Mouse (Mus musculus) liver, adult 2 months (tissue): ENCODE results near the gene Golga4. TPM values are rescaled to one million over a fixed set of nuclear protein-coding genes. Genes with fewer than 3 reads are reported as not detected.
A peak's percentile ranks its signal among the peaks of the same experiment; 100 is the strongest.

Experiments used
- DNase-seq: peaks from one replicate; pipeline ENCODE4 v3.0.0-alpha.2; 2011; ENCODE audit warnings: low read depth, low spot score; ENCODE audit errors: extremely low read depth
- H3K27ac ChIP-seq: fragments of 200-500 bp; replicated peaks from 2 replicates; pipeline ENCODE4 v1.5.1; 2012; ENCODE audit warnings: low read depth, mild to moderate bottlenecking, control low read depth, inconsistent platforms, low read length; ENCODE audit not compliant: insufficient read depth
- H3K27me3 ChIP-seq: fragments of 200-500 bp; 2 replicates; pipeline ENCODE4 v1.6.1; 2012; ENCODE audit warnings: mild to moderate bottlenecking, moderate library complexity, low read length, inconsistent platforms; ENCODE audit not compliant: control insufficient read depth, insufficient read depth
- H3K36me3 ChIP-seq: fragments of 200-500 bp; 2 replicates; pipeline ENCODE4 v1.6.1; 2012; ENCODE audit warnings: low read length, inconsistent platforms; ENCODE audit not compliant: control insufficient read depth, insufficient read depth
- H3K4me1 ChIP-seq: fragments of 200-500 bp; 2 replicates; pipeline ENCODE4 v1.6.1; 2011; ENCODE audit warnings: low read length; ENCODE audit not compliant: control insufficient read depth, insufficient read depth
- H3K4me3 ChIP-seq: fragments of 200-500 bp; 2 replicates; pipeline ENCODE4 v1.5.1; 2011; ENCODE audit warnings: low read depth, mild to moderate bottlenecking, control low read depth, low read length, moderate library complexity; ENCODE audit not compliant: insufficient read depth
- H3K79me2 ChIP-seq: fragments of 200-500 bp; 2 replicates; pipeline ENCODE4 v1.6.1; 2012; ENCODE audit warnings: inconsistent platforms, mild to moderate bottlenecking, low read length, moderate library complexity; ENCODE audit not compliant: control insufficient read depth, insufficient read depth
- H3K9ac ChIP-seq: fragments of 200-500 bp; 2 replicates; pipeline ENCODE4 v1.6.1; 2012; ENCODE audit warnings: low read depth, mild to moderate bottlenecking, control low read depth, inconsistent platforms, low read length
- CTCF ChIP-seq: fragments of 200-500 bp; IDR thresholded peaks from 2 replicates; pipeline ENCODE4 v1.5.1; 2011; ENCODE audit warnings: low read depth, low read length, control low read depth
- POLR2A ChIP-seq: fragments of 200-500 bp; IDR thresholded peaks from 2 replicates; pipeline ENCODE4 v1.6.1; 2011; ENCODE audit warnings: low read length, control low read depth; ENCODE audit not compliant: insufficient read depth; ENCODE audit errors: extremely low read depth
- WGBS: fragments of 180-500 bp; shearing (Covaris S2); methylation state at CpG from one replicate; pipeline ENCODE4 v1.1.7; 2018; 5-methylcytosine and 5-hydroxymethylcytosine counted together
- polyA plus RNA-seq: library from polyadenylated mRNA; depleted of rRNA; stranded (reverse); fragments of >200 nt; gene quantifications from 2 replicates; pipeline ENCODE4 v1.2.3, GENCODE M21; 2012
- total RNA-seq: library from RNA; depleted of rRNA; stranded (reverse); fragments of >200 nt; gene quantifications from 2 replicates; pipeline ENCODE4 v1.2.3, GENCODE M21; 2014

Gene Golga4
- total and polyA plus RNA-seq, 2 experiments, result 9.0 to 47.3 TPM

DNA sequence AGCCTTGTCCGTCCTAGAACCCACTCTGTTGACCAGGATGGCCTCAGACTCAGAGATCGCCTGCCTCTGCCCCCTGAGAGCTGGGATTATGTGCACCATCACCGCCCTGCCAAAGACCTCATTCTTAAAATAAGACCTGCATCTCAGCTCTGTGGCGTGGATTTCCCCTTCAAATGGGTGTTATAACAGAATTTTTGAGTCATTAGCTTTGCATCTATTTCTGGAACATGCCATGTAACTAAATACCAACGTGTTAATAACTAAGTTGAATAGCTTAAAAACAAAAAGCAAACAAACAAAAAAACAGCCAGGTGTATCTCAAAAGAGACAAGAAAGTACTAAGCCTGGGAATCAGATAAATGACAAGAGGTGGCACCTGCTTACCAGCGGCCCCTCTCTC is 5.1 kb upstream of the Golga4 start:
- no peak for DNase-seq
- H3K9ac ChIP-seq, result no peak overlapping the region
- peaks cover 4% of the 10 kb centered on the region for H3K79me2 ChIP-seq
- 87% methylated on average over 6 of the region's 6 CpGs for WGBS
- H3K4me3 ChIP-seq, result no peak overlapping the region
- H3K27me3 ChIP-seq, result no peaks in the 10 kb centered on the region
- no peak for TF ChIP-seq POLR2A
- no peak for TF ChIP-seq CTCF
- H3K4me1 ChIP-seq, result no peaks in the 10 kb centered on the region; the same call in 1 of the 2 replicates
- no peak overlapping the region for H3K27ac ChIP-seq
- no peaks in the 10 kb centered on the region for H3K36me3 ChIP-seq

DNA sequence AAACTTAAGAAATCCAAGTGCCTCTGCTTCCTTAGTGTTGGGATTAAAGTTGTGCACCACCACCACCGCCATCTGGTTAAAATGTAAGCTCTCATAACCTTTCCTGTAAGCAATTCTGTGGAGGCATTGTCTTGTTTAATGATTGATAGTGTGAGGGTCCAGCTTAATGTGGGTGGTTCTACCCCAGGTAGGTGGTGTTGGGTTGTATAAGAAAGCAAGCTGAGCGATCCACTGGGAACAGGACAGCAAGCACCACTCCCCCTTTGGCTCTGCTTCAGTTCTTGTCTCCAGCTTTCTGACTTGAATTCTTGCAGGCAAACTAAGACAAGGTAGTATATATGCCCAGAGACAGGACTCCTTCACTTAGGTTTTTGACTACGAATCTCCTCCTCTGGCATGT is 1.4 kb upstream of the Golga4 start:
- WGBS, result 73% methylated on average over 3 of the region's 3 CpGs
- DNase-seq, result no peak
- no peak overlapping the region for H3K27ac ChIP-seq

DNA sequence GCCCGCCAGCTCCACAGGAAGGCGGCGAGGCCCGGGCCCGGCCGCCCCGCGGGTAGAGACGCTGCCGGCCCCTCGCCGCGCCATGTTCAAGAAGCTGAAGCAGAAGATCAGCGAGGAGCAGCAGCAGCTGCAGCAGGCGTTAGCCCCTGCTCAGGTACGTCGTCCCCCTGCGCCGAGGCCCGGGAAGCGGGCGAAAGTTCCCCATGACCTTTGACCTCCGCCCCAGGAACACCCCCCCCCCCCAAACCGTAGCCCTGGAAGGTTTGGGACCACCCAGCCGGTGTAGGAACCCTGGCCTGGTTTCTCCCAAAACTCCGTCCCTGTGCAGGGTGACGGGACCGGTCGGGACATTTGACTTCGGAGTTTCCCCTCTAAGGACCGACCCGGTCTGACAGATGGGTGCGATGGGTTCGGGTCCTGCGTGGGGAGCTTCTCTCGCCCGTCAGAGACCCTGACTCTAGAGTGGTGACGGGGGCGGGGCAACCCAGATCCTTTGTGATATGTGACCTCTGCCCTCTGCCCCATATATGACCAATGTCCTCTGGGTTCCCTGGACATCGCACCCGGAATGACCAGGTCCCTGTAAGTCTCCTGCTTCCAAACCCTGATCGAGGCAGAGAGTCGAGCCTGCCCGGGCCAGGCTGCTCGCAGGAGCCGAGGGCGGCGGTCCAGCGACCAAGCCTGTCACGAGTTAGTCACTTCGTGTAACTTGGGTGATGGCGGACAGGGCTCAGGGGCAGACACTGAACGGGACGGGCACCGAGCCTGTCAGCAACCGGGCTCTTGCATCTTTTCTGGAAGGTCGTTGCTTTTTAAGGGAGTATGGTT is 551 bp downstream of the Golga4 start:
- WGBS, result under 1% methylated on average over 57 of the region's 57 CpGs
- peak; percentile 72 for DNase-seq
- H3K36me3 ChIP-seq, result no peaks in the 10 kb centered on the region
- H3K27ac ChIP-seq, result peak overlapping the region; percentile 77
- H3K27me3 ChIP-seq, result no peaks in the 10 kb centered on the region
- H3K4me3 ChIP-seq, result peak overlapping the region; percentile 93
- H3K9ac ChIP-seq, result peak overlapping the region; percentile 94
- no peak for TF ChIP-seq CTCF
- TF ChIP-seq POLR2A, result no peak
- peaks cover 42% of the 10 kb centered on the region for H3K79me2 ChIP-seq
- peaks cover 13% of the 10 kb centered on the region for H3K4me1 ChIP-seq

More for the DNA sequence above, 1.4 kb upstream of the Golga4 start:
- no peak overlapping the region for H3K4me3 ChIP-seq
- TF ChIP-seq CTCF, result no peak
- TF ChIP-seq POLR2A, result no peak
- no peak overlapping the region for H3K9ac ChIP-seq
- peaks cover 28% of the 10 kb centered on the region for H3K79me2 ChIP-seq
- H3K36me3 ChIP-seq, result no peaks in the 10 kb centered on the region
- no peaks in the 10 kb centered on the region for H3K27me3 ChIP-seq
- peaks cover 5% of the 10 kb centered on the region for H3K4me1 ChIP-seq

DNA sequence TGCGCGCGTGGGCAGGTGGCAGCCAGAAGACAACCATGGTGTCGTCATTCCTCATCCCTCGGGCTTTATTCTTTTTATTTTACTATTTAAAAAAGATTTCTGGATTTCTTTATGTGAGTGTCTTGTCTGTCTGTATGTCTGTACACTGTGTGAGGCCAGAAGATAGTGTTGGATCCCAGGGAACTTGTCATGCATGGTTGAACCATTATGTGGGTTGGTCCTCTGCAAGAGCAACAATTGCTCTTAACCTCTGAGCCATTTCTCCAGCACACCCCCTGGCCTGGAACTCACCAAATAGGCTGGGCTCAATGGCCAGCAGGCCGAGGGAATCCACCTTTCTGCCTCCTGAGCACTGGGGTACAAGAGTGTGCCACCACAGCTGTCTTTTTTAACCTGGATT is 1.5 kb downstream of the Golga4 start:
- no peak for DNase-seq
- TF ChIP-seq CTCF (no peak), POLR2A (no peak)
- WGBS, result 67% methylated on average over 6 of the region's 6 CpGs
- Histone ChIP-seq H3K4me1 (peaks cover 16% of the 10 kb centered on the region), H3K27ac (no peak overlapping the region), H3K9ac (no peak overlapping the region), H3K4me3 (no peak overlapping the region), H3K36me3 (no peaks in the 10 kb centered on the region), H3K79me2 (peaks cover 46% of the 10 kb centered on the region), H3K27me3 (no peaks in the 10 kb centered on the region)

DNA sequence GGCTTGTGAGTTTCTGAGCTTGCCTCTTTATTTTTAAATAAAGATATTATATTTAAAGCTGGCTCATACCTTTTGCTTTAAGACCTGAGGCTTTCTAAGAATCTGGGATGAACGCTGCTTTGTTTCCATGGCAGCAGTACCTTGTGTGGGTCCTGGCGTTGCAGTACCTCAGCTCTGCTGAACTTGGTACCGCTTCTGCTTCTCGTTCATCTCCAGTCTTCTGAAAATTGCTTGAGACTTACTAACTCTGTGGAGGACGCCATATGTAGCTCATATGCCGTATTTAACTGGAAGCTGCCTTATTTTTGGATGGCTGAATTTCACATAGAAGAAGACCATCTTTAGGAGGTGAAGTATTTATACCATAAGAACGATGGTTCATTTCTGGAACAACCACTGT is 2.5 kb downstream of the Golga4 start:
- TF ChIP-seq POLR2A (no peak), CTCF (no peak)
- Histone ChIP-seq H3K4me1 (peaks cover 16% of the 10 kb centered on the region), H3K27ac (no peak overlapping the region), H3K79me2 (peaks cover 54% of the 10 kb centered on the region), H3K4me3 (no peak overlapping the region), H3K9ac (no peak overlapping the region), H3K27me3 (no peaks in the 10 kb centered on the region), H3K36me3 (no peaks in the 10 kb centered on the region)
- WGBS, result 87% methylated on average over 7 of the region's 7 CpGs
- DNase-seq, result no peak
